Mouse (Mus musculus): ENCODE measurements at regions not wholly inside any gene's neighbourhood (a gene's known extent, or its start where the extent isn't known, plus 50 kb on each side); places are given as distances from the start of the nearest gene placed in this dataset.
"Not testable (repeated sequence)": the region's sequence is repeated elsewhere in the genome, so short reads cannot be mapped to it uniquely, and the experiment has no call there.

- H3K4me1 ChIP-seq (ENCODE audit: control insufficient read depth, insufficient read depth, low read length): no peaks in the 10 kb centered on the region
- H3K27ac ChIP-seq (ENCODE audit: insufficient read depth, low read depth, low read length): no peak overlapping the region
- H3K4me3 ChIP-seq (ENCODE audit: insufficient read depth, low read length): no peak overlapping the region
- TF ChIP-seq CTCF (IDR thresholded peaks at IDR 0.05; ENCODE audit: low read depth, low read length) (no peak), POLR2A (IDR thresholded peaks at IDR 0.05; ENCODE audit: borderline replicate concordance, low read depth, low read length) (no peak)
Measured at GRCm38 (mm10) chr13:57087966-57088365, 192.2 kb upstream of the Trpc7 start.

- Histone ChIP-seq H3K4me1 (ENCODE audit: control insufficient read depth, insufficient read depth, low read length) (no peaks in the 10 kb centered on the region), H3K4me3 (ENCODE audit: insufficient read depth, low read length) (no peak overlapping the region), H3K27ac (ENCODE audit: insufficient read depth, low read depth, low read length) (no peak overlapping the region)
- TF ChIP-seq POLR2A (IDR thresholded peaks at IDR 0.05; ENCODE audit: borderline replicate concordance, low read depth, low read length) (no peak), CTCF (IDR thresholded peaks at IDR 0.05; ENCODE audit: low read depth, low read length) (no peak)
Measured at GRCm38 (mm10) chr13:57087398-57087797, 191.6 kb upstream of the Trpc7 start.

- no peaks in the 10 kb centered on the region for H3K4me1 ChIP-seq (ENCODE audit: control insufficient read depth, insufficient read depth, low read length)
- H3K4me3 ChIP-seq (ENCODE audit: insufficient read depth, low read length): no peak overlapping the region
- H3K27ac ChIP-seq (ENCODE audit: insufficient read depth, low read depth, low read length): no peak overlapping the region
- TF ChIP-seq POLR2A (IDR thresholded peaks at IDR 0.05; ENCODE audit: borderline replicate concordance, low read depth, low read length): no peak
- TF ChIP-seq CTCF (IDR thresholded peaks at IDR 0.05; ENCODE audit: low read depth, low read length): no peak
Measured at GRCm38 (mm10) chr13:57083751-57084150, 188.0 kb upstream of the Trpc7 start.

- H3K27ac ChIP-seq (ENCODE audit: insufficient read depth, low read depth, low read length): no peak overlapping the region
- H3K4me3 ChIP-seq (ENCODE audit: insufficient read depth, low read length): no peak overlapping the region
- H3K4me1 ChIP-seq (ENCODE audit: control insufficient read depth, insufficient read depth, low read length): no peaks in the 10 kb centered on the region
- no peak for TF ChIP-seq CTCF (IDR thresholded peaks at IDR 0.05; ENCODE audit: low read depth, low read length)
- no peak for TF ChIP-seq POLR2A (IDR thresholded peaks at IDR 0.05; ENCODE audit: borderline replicate concordance, low read depth, low read length)
Measured at GRCm38 (mm10) chr13:57070479-57070878, 174.7 kb upstream of the Trpc7 start.

- TF ChIP-seq CTCF (IDR thresholded peaks at IDR 0.05; ENCODE audit: low read depth, low read length): no peak
- no peak for TF ChIP-seq POLR2A (IDR thresholded peaks at IDR 0.05; ENCODE audit: borderline replicate concordance, low read depth, low read length)
- H3K4me3 ChIP-seq (ENCODE audit: insufficient read depth, low read length): no peak overlapping the region
- H3K4me1 ChIP-seq (ENCODE audit: control insufficient read depth, insufficient read depth, low read length): no peaks in the 10 kb centered on the region
- H3K27ac ChIP-seq (ENCODE audit: insufficient read depth, low read depth, low read length): no peak overlapping the region
Measured at GRCm38 (mm10) chr13:57061656-57062055, 165.9 kb upstream of the Trpc7 start.

- Histone ChIP-seq H3K4me3 (ENCODE audit: insufficient read depth, low read length) (no peak overlapping the region), H3K4me1 (ENCODE audit: control insufficient read depth, insufficient read depth, low read length) (no peaks in the 10 kb centered on the region), H3K27ac (ENCODE audit: insufficient read depth, low read depth, low read length) (no peak overlapping the region)
- TF ChIP-seq POLR2A (IDR thresholded peaks at IDR 0.05; ENCODE audit: borderline replicate concordance, low read depth, low read length) (no peak), CTCF (IDR thresholded peaks at IDR 0.05; ENCODE audit: low read depth, low read length) (no peak)
Measured at GRCm38 (mm10) chr13:57061074-57061473, 165.3 kb upstream of the Trpc7 start.

- H3K4me3 ChIP-seq (ENCODE audit: insufficient read depth, low read length): no peak overlapping the region
- TF ChIP-seq CTCF (IDR thresholded peaks at IDR 0.05; ENCODE audit: low read depth, low read length) (no peak), POLR2A (IDR thresholded peaks at IDR 0.05; ENCODE audit: borderline replicate concordance, low read depth, low read length) (no peak)
- no peaks in the 10 kb centered on the region for H3K4me1 ChIP-seq (ENCODE audit: control insufficient read depth, insufficient read depth, low read length)
- no peak overlapping the region for H3K27ac ChIP-seq (ENCODE audit: insufficient read depth, low read depth, low read length)
Measured at GRCm38 (mm10) chr13:57056786-57057185, 161.0 kb upstream of the Trpc7 start.

- Histone ChIP-seq H3K4me1 (ENCODE audit: control insufficient read depth, insufficient read depth, low read length) (no peaks in the 10 kb centered on the region), H3K4me3 (ENCODE audit: insufficient read depth, low read length) (no peak overlapping the region), H3K27ac (ENCODE audit: insufficient read depth, low read depth, low read length) (no peak overlapping the region)
- TF ChIP-seq CTCF (IDR thresholded peaks at IDR 0.05; ENCODE audit: low read depth, low read length) (no peak), POLR2A (IDR thresholded peaks at IDR 0.05; ENCODE audit: borderline replicate concordance, low read depth, low read length) (no peak)
Measured at GRCm38 (mm10) chr13:57055409-57056195, 159.8 kb upstream of the Trpc7 start.

GRCm38 (mm10) chr13:57053361-57053760 is 157.6 kb upstream of the Trpc7 start:
- TF ChIP-seq POLR2A (IDR thresholded peaks at IDR 0.05; ENCODE audit: borderline replicate concordance, low read depth, low read length) (no peak), CTCF (IDR thresholded peaks at IDR 0.05; ENCODE audit: low read depth, low read length) (no peak)
- H3K4me1 ChIP-seq (ENCODE audit: control insufficient read depth, insufficient read depth, low read length): no peaks in the 10 kb centered on the region
- no peak overlapping the region for H3K4me3 ChIP-seq (ENCODE audit: insufficient read depth, low read length)
- no peak overlapping the region for H3K27ac ChIP-seq (ENCODE audit: insufficient read depth, low read depth, low read length)

GRCm38 (mm10) chr13:57046130-57046529 is 150.3 kb upstream of the Trpc7 start:
- H3K4me3 ChIP-seq (ENCODE audit: insufficient read depth, low read length); H3K4me1 ChIP-seq (ENCODE audit: control insufficient read depth, insufficient read depth, low read length); H3K27ac ChIP-seq (ENCODE audit: insufficient read depth, low read depth, low read length): not testable (repeated sequence)

All from bone marrow macrophage, adult 2 months (primary cell).